Mouse (Mus musculus) frontal cortex, postnatal 25 days (tissue): Measurements from ENCODE around the gene Dmrt2.

Experiments
- DNase-seq, 2 experiments: peaks; one replicate each; pipeline ENCODE4 v3.0.0; 2022; ENCODE audit warnings: low spot score in 2 of 2

Gene Dmrt2

DNA sequence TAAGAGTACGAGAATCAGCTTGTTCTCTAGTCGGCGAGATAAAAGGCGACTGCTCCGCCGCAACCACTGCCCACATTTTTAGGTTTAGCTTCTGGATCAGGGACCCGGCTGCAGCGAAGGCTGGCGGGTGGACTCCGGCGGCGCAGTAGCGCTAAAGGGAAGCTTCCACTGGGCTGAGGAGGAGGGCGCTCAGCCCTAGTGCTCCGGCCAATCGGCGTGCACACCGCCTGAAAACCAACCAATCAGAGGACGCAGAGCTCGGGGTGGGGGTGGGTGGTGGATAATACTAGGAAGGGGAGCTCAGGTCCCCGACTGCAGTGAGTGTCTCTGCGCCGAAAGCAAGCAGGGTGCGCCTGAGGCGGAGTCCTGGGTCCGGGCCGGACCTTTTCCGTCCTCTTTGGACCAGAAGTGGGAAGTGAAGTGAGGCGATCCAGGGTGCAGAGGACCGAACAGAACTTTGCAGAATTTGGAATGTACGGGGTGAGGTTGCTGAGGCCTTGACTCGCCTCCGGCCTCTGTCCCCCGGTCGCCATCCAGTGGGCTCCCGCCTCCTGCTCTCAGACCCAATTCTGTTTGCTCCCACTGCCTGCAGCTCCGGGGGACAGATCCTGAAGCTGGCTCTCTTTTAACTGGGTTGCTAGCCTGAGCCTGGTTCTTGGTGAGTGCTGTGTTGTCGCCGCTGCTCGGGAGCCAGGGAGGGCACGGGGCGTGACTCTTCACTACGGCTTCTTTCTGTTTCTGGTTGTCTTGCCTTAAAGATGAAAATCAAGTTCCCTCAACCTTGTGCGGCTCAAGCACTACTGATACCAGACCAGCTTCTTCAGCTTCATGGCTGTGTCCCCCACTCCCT lies at the start of gene Dmrt2:
Gene Dmrt2, plus strand, starts transcription at position 311 of the 850 bp plus-strand sequence.
- peak in 1 of 2 experiments; percentile 13 for DNase-seq

- peak; percentile 34 to 60 for DNase-seq
These were observed 43.7 kb upstream of the Dmrt2 start for GRCm38 (mm10) chr19:25628490-25628889.

GRCm38 (mm10) chr19:25635119-25635518 lies 37.1 kb upstream of the Dmrt2 start:
- no peak for DNase-seq

- DNase-seq: peak; percentile 37 to 53
These were observed 36.5 kb upstream of the Dmrt2 start for GRCm38 (mm10) chr19:25635622-25636244.

- no peak for DNase-seq
These were observed 33.3 kb upstream of the Dmrt2 start for GRCm38 (mm10) chr19:25638766-25639361.

- no peak for DNase-seq
These were observed 30.4 kb upstream of the Dmrt2 start for GRCm38 (mm10) chr19:25641786-25642185.

DNA sequence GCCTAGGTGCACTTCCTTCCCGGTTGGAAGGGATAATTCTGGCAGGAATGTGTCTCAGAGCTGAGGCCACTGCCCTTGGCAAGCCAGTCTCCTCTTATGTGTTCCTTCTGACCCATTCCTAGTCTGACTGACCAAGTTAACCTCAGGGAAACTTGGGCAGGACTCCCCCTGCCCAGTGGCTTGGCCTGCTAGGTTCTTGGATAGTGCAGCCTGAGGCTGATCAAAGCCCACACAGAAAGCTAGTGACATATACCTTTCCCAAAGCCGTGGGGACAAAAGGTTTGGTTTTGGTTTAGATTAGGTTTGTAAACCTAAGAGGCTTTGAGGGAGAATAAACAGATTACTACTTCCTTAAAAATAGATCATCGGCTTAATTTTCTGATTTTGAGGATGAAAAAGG lies 25.1 kb upstream of the Dmrt2 start:
- DNase-seq: no peak

DNA sequence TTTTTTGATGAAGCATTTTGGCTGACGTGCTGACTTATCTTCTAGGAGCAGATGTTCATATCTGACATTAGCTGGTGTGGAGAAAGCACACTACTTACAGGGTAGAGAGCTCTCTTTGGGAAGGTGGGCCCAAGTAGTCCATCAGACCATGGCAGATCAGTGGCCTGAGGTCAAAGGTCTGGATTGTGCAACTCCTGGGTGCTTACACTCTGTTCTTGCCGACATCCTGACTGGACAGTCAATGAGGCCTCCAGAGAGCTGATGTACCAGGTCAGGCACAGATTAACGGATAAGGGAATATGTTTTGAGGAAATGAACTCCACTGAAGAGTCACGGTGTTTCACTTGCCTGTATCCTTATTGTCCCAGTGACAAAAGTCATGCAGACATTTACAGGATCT lies 23.5 kb upstream of the Dmrt2 start:
- no peak for DNase-seq

DNA sequence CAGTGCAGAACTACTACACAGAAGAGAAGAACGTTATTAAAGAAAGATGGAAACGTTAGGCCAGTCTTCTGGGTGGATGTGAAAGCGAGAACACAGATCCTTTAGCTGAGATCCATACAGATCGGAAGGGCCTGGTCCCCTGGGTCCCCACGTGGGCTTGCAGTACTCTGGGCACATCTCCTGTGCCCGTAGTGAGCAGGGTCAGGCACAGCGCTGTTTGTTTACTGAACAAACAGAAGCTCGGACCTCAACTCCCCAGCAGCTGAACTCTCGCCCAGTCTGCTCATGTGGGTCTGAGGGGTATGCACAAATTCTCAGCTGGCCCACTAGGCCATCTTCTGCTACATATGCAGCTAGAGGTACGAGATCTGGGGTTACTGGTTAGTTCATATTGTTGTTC lies 21.7 kb upstream of the Dmrt2 start:
- DNase-seq: no peak

- no peak for DNase-seq
These were observed 19.7 kb upstream of the Dmrt2 start for GRCm38 (mm10) chr19:25652560-25652959.

GRCm38 (mm10) chr19:25654034-25654749 lies 18.0 kb upstream of the Dmrt2 start:
- DNase-seq: no peak

- DNase-seq: no peak
These were observed 6.5 kb upstream of the Dmrt2 start for GRCm38 (mm10) chr19:25665486-25666339.

GRCm38 (mm10) chr19:25667836-25668235 lies 4.4 kb upstream of the Dmrt2 start:
- no peak for DNase-seq

GRCm38 (mm10) chr19:25669593-25670248 lies 2.5 kb upstream of the Dmrt2 start:
- no peak for DNase-seq

- no peak for DNase-seq
These were observed 1.5 kb upstream of the Dmrt2 start for GRCm38 (mm10) chr19:25670571-25671285.

GRCm38 (mm10) chr19:25671681-25672080 lies 530 bp upstream of the Dmrt2 start:
- DNase-seq: no peak

- no peak for DNase-seq
These were observed 1.2 kb downstream of the Dmrt2 start for GRCm38 (mm10) chr19:25673224-25674055.

- DNase-seq: no peak
These were observed 1.8 kb downstream of the Dmrt2 start for GRCm38 (mm10) chr19:25674056-25674420.

GRCm38 (mm10) chr19:25674744-25675143 lies 2.5 kb downstream of the Dmrt2 start:
- DNase-seq: no peak
